Mouse (Mus musculus) 416B (cell line): ENCODE results near the gene Stub1.
A peak's percentile ranks its signal among the peaks of the same experiment; 100 is the strongest.

Source experiments
- DNase-seq: peaks from one replicate; pipeline ENCODE4 v3.0.0; 2011; ENCODE audit warnings: low read depth

The Stub1 gene

GRCm38 (mm10) chr17:25833291-25833663, at the start of gene Stub1:
Gene Stub1 (minus strand): TSS chr17:25833404.
- DNase-seq = peak; percentile 99

GRCm38 (mm10) chr17:25882306-25882705, 49.1 kb upstream of the Stub1 start:
- no peak for DNase-seq

- no peak for DNase-seq
Observed at GRCm38 (mm10) chr17:25881691-25882090, 48.5 kb upstream of the Stub1 start.

GRCm38 (mm10) chr17:25880913-25881641, 47.9 kb upstream of the Stub1 start:
- no peak for DNase-seq

- no peak for DNase-seq
Observed at GRCm38 (mm10) chr17:25880196-25880910, 47.1 kb upstream of the Stub1 start, which contains the start of gene Wfikkn1. Gene Wfikkn1 (minus strand): TSS chr17:25880858.

GRCm38 (mm10) chr17:25879750-25880149, 46.5 kb upstream of the Stub1 start:
- no peak for DNase-seq

- DNase-seq = peak; percentile 30
Observed at GRCm38 (mm10) chr17:25879261-25879660, 46.1 kb upstream of the Stub1 start.

GRCm38 (mm10) chr17:25878611-25879180, 45.5 kb upstream of the Stub1 start:
- DNase-seq = no peak

GRCm38 (mm10) chr17:25877741-25878610, 44.8 kb upstream of the Stub1 start:
- no peak for DNase-seq

- DNase-seq = no peak
Observed at GRCm38 (mm10) chr17:25877025-25877424, 43.8 kb upstream of the Stub1 start.

- no peak for DNase-seq
Observed at GRCm38 (mm10) chr17:25876347-25876915, 43.2 kb upstream of the Stub1 start.

GRCm38 (mm10) chr17:25875171-25876136, 42.2 kb upstream of the Stub1 start:
- DNase-seq = peak; percentile 92

GRCm38 (mm10) chr17:25874721-25875170, 41.5 kb upstream of the Stub1 start, which contains the start of gene Mettl26:
Gene Mettl26 (plus strand): TSS chr17:25875074.
- no peak for DNase-seq

GRCm38 (mm10) chr17:25874148-25874720, 41.0 kb upstream of the Stub1 start:
- no peak for DNase-seq

GRCm38 (mm10) chr17:25873405-25874147, 40.4 kb upstream of the Stub1 start:
- DNase-seq = no peak

GRCm38 (mm10) chr17:25872676-25873075, 39.5 kb upstream of the Stub1 start:
- DNase-seq = no peak

GRCm38 (mm10) chr17:25871566-25871965, 38.4 kb upstream of the Stub1 start:
- peak; percentile 29 for DNase-seq

GRCm38 (mm10) chr17:25869954-25870353, 36.8 kb upstream of the Stub1 start:
- no peak for DNase-seq

GRCm38 (mm10) chr17:25869498-25869897, 36.3 kb upstream of the Stub1 start:
- no peak for DNase-seq
